10 mouse cellular contexts compared by ENCODE assay signal in the genomic region with DNA sequence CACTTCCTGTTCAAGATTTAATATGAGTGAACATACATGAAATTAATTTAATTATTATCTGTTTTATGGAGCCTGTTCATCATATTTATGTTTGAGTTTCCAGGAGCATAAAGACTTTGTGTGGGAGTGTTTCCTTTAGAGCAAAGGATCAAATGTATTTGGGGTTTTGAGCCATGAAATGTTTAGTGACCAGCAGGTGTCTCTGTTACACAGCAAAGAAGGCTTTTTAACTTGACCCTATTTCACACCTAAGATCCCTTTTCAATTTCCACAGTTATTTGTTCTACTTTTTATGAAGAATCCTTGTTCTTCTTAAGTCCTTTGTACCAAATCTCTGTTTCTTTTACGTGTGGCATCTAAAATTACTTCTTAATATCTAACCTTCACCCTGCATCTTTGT. TPM values are rescaled to one million over a fixed set of nuclear protein-coding genes. Genes with fewer than 3 reads are reported as not detected.
DNase-seq lines count a peak whose midpoint lies in the region; ATAC-seq and TF ChIP-seq lines count a peak whose summit lies in the region.
"Had no signal": no experiment of that assay in that cellular context is flagged by ENCODE, and none has a peak within 500 bp of the region (broad histone marks: within the 10 kb centered on the region; RNA-seq: fewer than 3 reads in every experiment).

No protein-coding gene starts in this region.

- H3K9me3 ChIP-seq in liver, embryonic 14.5 days (ENCODE audit: control insufficient read depth, low read length), result no peaks in the 10 kb centered on the region
- no peaks in the 10 kb centered on the region for H3K9me3 ChIP-seq in heart, embryonic 10.5 days
- H3K9me3 ChIP-seq: limb, embryonic 13.5 days had no signal

- peak; percentile 37 to 62 for DNase-seq in cerebellum, postnatal 10 days
- no peak for DNase-seq in cerebellum, postnatal 4 days (ENCODE audit: low spot score in 2 of 2)
- DNase-seq in liver, embryonic 14.5 days (ENCODE audit: low read depth in 3 of 3, low spot score in 3 of 3), result peak in 1 of 3 experiments; percentile 26
- no peak for DNase-seq in liver
- peak; percentile 37 for DNase-seq in c-Kit-positive CD71-positive TER-119-negative erythroid progenitor cells, embryonic 14.5 days (ENCODE audit: low read depth)
- DNase-seq in mesoderm, embryonic 11.5 days (ENCODE audit: low read depth, low spot score), result peak; percentile 23
- DNase-seq in heart, embryonic 10.5 days (ENCODE audit: low spot score), result no peak
- DNase-seq in left cerebral cortex, postnatal 36 days (ENCODE audit: low spot score in 2 of 2), result no peak
- DNase-seq: right cerebral cortex, postnatal 25 days had no signal

- TF ChIP-seq EP300 in liver, embryonic 14.5 days (IDR thresholded peaks at IDR 0.05; ENCODE audit: low read depth), result no peak

- no peaks in the 10 kb centered on the region for H3K4me1 ChIP-seq in liver, embryonic 14.5 days (replicated peaks; ENCODE audit: control insufficient read depth in 2 of 2, insufficient read depth in 2 of 2, low read length in 1 of 2)
- H3K4me1 ChIP-seq in heart, embryonic 10.5 days, result no peaks in the 10 kb centered on the region
- H3K4me1 ChIP-seq: limb, embryonic 13.5 days had no signal

- H3K27ac ChIP-seq in liver, embryonic 14.5 days, result no peak overlapping the region
- no peak overlapping the region for H3K27ac ChIP-seq in heart, embryonic 10.5 days
- H3K27ac ChIP-seq: limb, embryonic 13.5 days had no signal

- H3K4me2 ChIP-seq in liver, embryonic 14.5 days (ENCODE audit: low read depth), result no peak overlapping the region
- H3K4me2 ChIP-seq: limb, embryonic 13.5 days had no signal

- intact Hi-C loops in left cerebral cortex, postnatal 36 days (cut with DNase I), result loop anchor here (5.0 to 10.0 kb wide), 2 partner anchors 1088 to 1116 kb away; no protein-coding TSS in a partner anchor

- H3K9ac ChIP-seq in liver, embryonic 14.5 days (replicated peaks), result no peak overlapping the region
- H3K9ac ChIP-seq: limb, embryonic 13.5 days had no signal

- no peak overlapping the region for H3K4me3 ChIP-seq in liver, embryonic 14.5 days (ENCODE audit: insufficient read depth in 1 of 2, low read depth in 2 of 2, low read length in 2 of 2)
- H3K4me3 ChIP-seq in heart, embryonic 10.5 days, result no peak overlapping the region
- H3K4me3 ChIP-seq: limb, embryonic 13.5 days had no signal

- 31% methylated on average over 1 of the region's 1 CpGs for WGBS in liver, embryonic 14.5 days (ENCODE audit: insufficient replicate concordance)
- WGBS in heart, embryonic 10.5 days, result 42% methylated on average over 1 of the region's 1 CpGs

- H3K27me3 ChIP-seq in liver, embryonic 14.5 days (ENCODE audit: control insufficient read depth, insufficient read depth, low read length), result no peaks in the 10 kb centered on the region
- H3K27me3 ChIP-seq in heart, embryonic 10.5 days (ENCODE audit: insufficient read depth, poor library complexity, severe bottlenecking), result no peaks in the 10 kb centered on the region
- H3K27me3 ChIP-seq: limb, embryonic 13.5 days had no signal

- no peaks in the 10 kb centered on the region for H3K36me3 ChIP-seq in liver, embryonic 14.5 days (replicated peaks; ENCODE audit: control insufficient read depth, insufficient read depth, low read depth)
- no peaks in the 10 kb centered on the region for H3K36me3 ChIP-seq in heart, embryonic 10.5 days
- H3K36me3 ChIP-seq: limb, embryonic 13.5 days had no signal

- peak; percentile 55; the same call in 1 of the 2 replicates for TF ChIP-seq CTCF in liver, embryonic 14.5 days (IDR thresholded peaks at IDR 0.05; ENCODE audit: low read depth)

- no peak for ATAC-seq in liver, embryonic 14.5 days (ENCODE audit: insufficient read depth)

RNA-seq across cellular contexts. Expression of a gene that starts 12.4 kb away (rescaled TPM):
- 2.0 and 3.2 TPM in 2 replicates for polyA plus RNA-seq in liver, embryonic 14.5 days (2012; rRNA removed)
- polyA plus RNA-seq in liver, embryonic 14.5 days (2014; fragmentation: Nextera tagmentation; extraction: Ambion mirVana), result 8.2 and 8.8 TPM in 2 replicates
- 21.5 and 23.4 TPM in 2 replicates for polyA plus RNA-seq in heart, embryonic 10.5 days (2016; fragmentation: Nextera tagmentation; extraction: Ambion mirVana)
- total RNA-seq in left cerebral cortex, postnatal 36 days (2021), result 10 to 100 TPM; 34.5 to 36.6 TPM

Comparison
In these comparisons a context has a peak if more than half of its experiments do, and no peak if none do; other contexts are left out.
1. DNase-seq: peak in cerebellum, postnatal 10 days (2 of 2), c-Kit-positive CD71-positive TER-119-negative erythroid progenitor cells, embryonic 14.5 days (single experiment) and mesoderm, embryonic 11.5 days (single experiment); none in cerebellum, postnatal 4 days (0 of 2), liver (single experiment), heart, embryonic 10.5 days (single experiment) and left cerebral cortex, postnatal 36 days (0 of 2).